Mouse (Mus musculus): ENCODE data around the gene Fbxl13. TPM values are rescaled to one million over a fixed set of nuclear protein-coding genes. Genes with fewer than 3 reads are reported as not detected.

Gene Fbxl13
- polyA plus RNA-seq, 1 experiment from 2014 or later: 0.35 TPM

GRCm38 (mm10) chr5:21487306-21487705 is 158.1 kb downstream of the Fbxl13 start:
- DNase-seq (ENCODE audit: low spot score) (no peak), ATAC-seq (replicated peaks; ENCODE audit: low FRiP score, low TSS enrichment, low read depth) (no peak)
- Histone ChIP-seq H3K4me2 (ENCODE audit: low read length) (no peak overlapping the region), H3K9me3 (ENCODE audit: control insufficient read depth, low read length) (no peaks in the 10 kb centered on the region), H3K27me3 (replicated peaks; ENCODE audit: control insufficient read depth, insufficient read depth, low read length) (no peaks in the 10 kb centered on the region), H3K27ac (ENCODE audit: low read depth) (peak overlapping the region; percentile 34; the same call in 1 of the 2 replicates), H3K4me1 (replicated peaks; ENCODE audit: control insufficient read depth, insufficient read depth, low read length) (peaks cover 11% of the 10 kb centered on the region; the same call in 1 of the 2 replicates), H3K9ac (ENCODE audit: low read length) (no peak overlapping the region), H3K36me3 (ENCODE audit: control insufficient read depth, insufficient read depth, low read length) (no peaks in the 10 kb centered on the region), H3K4me3 (ENCODE audit: low read depth, low read length) (no peak overlapping the region)
- 66% methylated on average over 3 of the region's 3 CpGs for WGBS

GRCm38 (mm10) chr5:21486798-21487197 is 158.6 kb downstream of the Fbxl13 start:
- Histone ChIP-seq H3K27me3 (replicated peaks; ENCODE audit: control insufficient read depth, insufficient read depth, low read length) (no peaks in the 10 kb centered on the region), H3K4me1 (replicated peaks; ENCODE audit: control insufficient read depth, insufficient read depth, low read length) (peaks cover 11% of the 10 kb centered on the region; the same call in 1 of the 2 replicates), H3K4me3 (ENCODE audit: low read depth, low read length) (no peak overlapping the region), H3K9ac (ENCODE audit: low read length) (no peak overlapping the region), H3K4me2 (ENCODE audit: low read length) (no peak overlapping the region), H3K27ac (ENCODE audit: low read depth) (no peak overlapping the region), H3K36me3 (ENCODE audit: control insufficient read depth, insufficient read depth, low read length) (no peaks in the 10 kb centered on the region), H3K9me3 (ENCODE audit: control insufficient read depth, low read length) (no peaks in the 10 kb centered on the region)
- 40% methylated on average over 5 of the region's 5 CpGs for WGBS
- ATAC-seq (replicated peaks; ENCODE audit: low FRiP score, low TSS enrichment, low read depth): no peak
- DNase-seq (ENCODE audit: low spot score): no peak

GRCm38 (mm10) chr5:21485197-21485829 is 160.1 kb downstream of the Fbxl13 start:
- H3K9ac ChIP-seq (ENCODE audit: low read length): no peak overlapping the region
- H3K4me1 ChIP-seq (replicated peaks; ENCODE audit: control insufficient read depth, insufficient read depth, low read length): peaks cover 11% of the 10 kb centered on the region; the same call in 1 of the 2 replicates
- no peak overlapping the region for H3K27ac ChIP-seq (ENCODE audit: low read depth)
- no peaks in the 10 kb centered on the region for H3K27me3 ChIP-seq (replicated peaks; ENCODE audit: control insufficient read depth, insufficient read depth, low read length)
- H3K9me3 ChIP-seq (ENCODE audit: control insufficient read depth, low read length): no peaks in the 10 kb centered on the region
- H3K4me2 ChIP-seq (ENCODE audit: low read length): no peak overlapping the region
- 92% methylated on average over 8 of the region's 8 CpGs for WGBS
- DNase-seq (ENCODE audit: low spot score) (no peak), ATAC-seq (replicated peaks; ENCODE audit: low FRiP score, low TSS enrichment, low read depth) (no peak)
- H3K4me3 ChIP-seq (ENCODE audit: low read depth, low read length): no peak overlapping the region
- no peaks in the 10 kb centered on the region for H3K36me3 ChIP-seq (ENCODE audit: control insufficient read depth, insufficient read depth, low read length)

- Histone ChIP-seq H3K9me3 (ENCODE audit: control insufficient read depth, low read length) (no peaks in the 10 kb centered on the region), H3K27me3 (replicated peaks; ENCODE audit: control insufficient read depth, insufficient read depth, low read length) (no peaks in the 10 kb centered on the region), H3K9ac (ENCODE audit: low read length) (no peak overlapping the region), H3K36me3 (ENCODE audit: control insufficient read depth, insufficient read depth, low read length) (no peaks in the 10 kb centered on the region), H3K27ac (ENCODE audit: low read depth) (no peak overlapping the region), H3K4me2 (ENCODE audit: low read length) (no peak overlapping the region), H3K4me1 (replicated peaks; ENCODE audit: control insufficient read depth, insufficient read depth, low read length) (0 out of 2 replicates have a peak, but pooled peaks cover 4% of the 10 kb centered on the region), H3K4me3 (ENCODE audit: low read depth, low read length) (no peak overlapping the region)
- ATAC-seq (replicated peaks; ENCODE audit: low FRiP score, low TSS enrichment, low read depth) (no peak), DNase-seq (ENCODE audit: low spot score) (no peak)
- WGBS: 69% methylated on average over 8 of the region's 8 CpGs
Measured at GRCm38 (mm10) chr5:21483275-21483674, 162.2 kb downstream of the Fbxl13 start.

GRCm38 (mm10) chr5:21482446-21483222 is 162.8 kb downstream of the Fbxl13 start:
- ATAC-seq (replicated peaks; ENCODE audit: low FRiP score, low TSS enrichment, low read depth) (no peak), DNase-seq (ENCODE audit: low spot score) (no peak)
- H3K4me1 ChIP-seq (replicated peaks; ENCODE audit: control insufficient read depth, insufficient read depth, low read length): 0 out of 2 replicates have a peak, but pooled peaks cover 4% of the 10 kb centered on the region
- 56% methylated on average over 11 of the region's 11 CpGs for WGBS
- no peaks in the 10 kb centered on the region for H3K9me3 ChIP-seq (ENCODE audit: control insufficient read depth, low read length)
- H3K9ac ChIP-seq (ENCODE audit: low read length): no peak overlapping the region
- H3K4me2 ChIP-seq (ENCODE audit: low read length): no peak overlapping the region
- no peak overlapping the region for H3K27ac ChIP-seq (ENCODE audit: low read depth)
- H3K4me3 ChIP-seq (ENCODE audit: low read depth, low read length): no peak overlapping the region
- H3K27me3 ChIP-seq (replicated peaks; ENCODE audit: control insufficient read depth, insufficient read depth, low read length): no peaks in the 10 kb centered on the region
- no peaks in the 10 kb centered on the region for H3K36me3 ChIP-seq (ENCODE audit: control insufficient read depth, insufficient read depth, low read length)

GRCm38 (mm10) chr5:21481521-21481920 is 163.9 kb downstream of the Fbxl13 start:
- no peak for DNase-seq (ENCODE audit: low spot score)
- Histone ChIP-seq H3K4me3 (ENCODE audit: low read depth, low read length) (no peak overlapping the region), H3K4me2 (ENCODE audit: low read length) (no peak overlapping the region), H3K4me1 (replicated peaks; ENCODE audit: control insufficient read depth, insufficient read depth, low read length) (0 out of 2 replicates have a peak, but pooled peaks cover 4% of the 10 kb centered on the region), H3K36me3 (ENCODE audit: control insufficient read depth, insufficient read depth, low read length) (no peaks in the 10 kb centered on the region), H3K27me3 (replicated peaks; ENCODE audit: control insufficient read depth, insufficient read depth, low read length) (no peaks in the 10 kb centered on the region), H3K27ac (ENCODE audit: low read depth) (no peak overlapping the region), H3K9me3 (ENCODE audit: control insufficient read depth, low read length) (no peaks in the 10 kb centered on the region), H3K9ac (ENCODE audit: low read length) (no peak overlapping the region)
- 90% methylated on average over 6 of the region's 6 CpGs for WGBS
- ATAC-seq (replicated peaks; ENCODE audit: low FRiP score, low TSS enrichment, low read depth): no peak

GRCm38 (mm10) chr5:21479746-21480145 is 165.7 kb downstream of the Fbxl13 start:
- H3K9ac ChIP-seq (ENCODE audit: low read length): no peak overlapping the region
- ATAC-seq (replicated peaks; ENCODE audit: low FRiP score, low TSS enrichment, low read depth): no peak
- H3K4me1 ChIP-seq (replicated peaks; ENCODE audit: control insufficient read depth, insufficient read depth, low read length): 0 out of 2 replicates have a peak, but pooled peaks cover 4% of the 10 kb centered on the region
- no peak overlapping the region for H3K4me3 ChIP-seq (ENCODE audit: low read depth, low read length)
- H3K9me3 ChIP-seq (ENCODE audit: control insufficient read depth, low read length): no peaks in the 10 kb centered on the region
- H3K36me3 ChIP-seq (ENCODE audit: control insufficient read depth, insufficient read depth, low read length): no peaks in the 10 kb centered on the region
- no peaks in the 10 kb centered on the region for H3K27me3 ChIP-seq (replicated peaks; ENCODE audit: control insufficient read depth, insufficient read depth, low read length)
- WGBS: 91% methylated on average over 5 of the region's 5 CpGs
- no peak overlapping the region for H3K27ac ChIP-seq (ENCODE audit: low read depth)
- no peak overlapping the region for H3K4me2 ChIP-seq (ENCODE audit: low read length)
- no peak for DNase-seq (ENCODE audit: low spot score)

- Histone ChIP-seq H3K9me3 (ENCODE audit: control insufficient read depth, low read length) (no peaks in the 10 kb centered on the region), H3K9ac (ENCODE audit: low read length) (no peak overlapping the region), H3K27me3 (replicated peaks; ENCODE audit: control insufficient read depth, insufficient read depth, low read length) (no peaks in the 10 kb centered on the region), H3K4me1 (replicated peaks; ENCODE audit: control insufficient read depth, insufficient read depth, low read length) (0 out of 2 replicates have a peak, but pooled peaks cover 4% of the 10 kb centered on the region), H3K27ac (ENCODE audit: low read depth) (no peak overlapping the region), H3K4me3 (ENCODE audit: low read depth, low read length) (no peak overlapping the region), H3K4me2 (ENCODE audit: low read length) (no peak overlapping the region), H3K36me3 (ENCODE audit: control insufficient read depth, insufficient read depth, low read length) (no peaks in the 10 kb centered on the region)
- DNase-seq (ENCODE audit: low spot score) (no peak), ATAC-seq (replicated peaks; ENCODE audit: low FRiP score, low TSS enrichment, low read depth) (no peak)
- WGBS: 89% methylated on average over 5 of the region's 5 CpGs
Measured at GRCm38 (mm10) chr5:21478428-21478827, 167.0 kb downstream of the Fbxl13 start.
